Mouse (Mus musculus) lung, postnatal 0 days (tissue): Measurements from ENCODE around the gene Abca2. TPM values are rescaled to one million over a fixed set of nuclear protein-coding genes. Genes with fewer than 3 reads are reported as not detected.
"Not testable (repeated sequence)": the region's sequence is repeated elsewhere in the genome, so short reads cannot be mapped to it uniquely, and the experiment has no call there.

Experiments
- ATAC-seq: fragments of 200-750 bp; cut with Nextera tagmentation; 2 replicates; pipeline ENCODE4 v1.8.0; 2017; ENCODE audit warnings: moderate library complexity
- DNase-seq: peaks from one replicate; pipeline ENCODE4 v3.0.0-alpha.2; 2016; ENCODE audit warnings: low spot score
- H3K27ac ChIP-seq: fragments of 300-500 bp; sonication (generic); 2 replicates; pipeline ENCODE4 v1.5.1; 2014; ENCODE audit warnings: antibody characterized with exemption, mild to moderate bottlenecking, low read length, mixed read lengths
- H3K27me3 ChIP-seq: fragments of 300-500 bp; sonication (generic); replicated peaks from 2 replicates; pipeline ENCODE4 v1.6.1; 2014; ENCODE audit warnings: low read length, mixed read lengths; ENCODE audit not compliant: insufficient read depth
- H3K36me3 ChIP-seq: fragments of 300-500 bp; sonication (generic); 2 replicates; pipeline ENCODE4 v1.6.1; 2014; ENCODE audit warnings: low read length, mixed read lengths; ENCODE audit not compliant: insufficient read depth
- H3K4me1 ChIP-seq: fragments of 300-500 bp; sonication (generic); 2 replicates; pipeline ENCODE4 v1.6.1; 2014; ENCODE audit warnings: antibody characterized with exemption, low read depth, low read length, mixed read lengths; ENCODE audit not compliant: insufficient read depth
- H3K4me2 ChIP-seq: fragments of 300-500 bp; sonication (generic); replicated peaks from 2 replicates; pipeline ENCODE4 v1.6.1; 2014; ENCODE audit warnings: low read depth, mild to moderate bottlenecking, low read length, moderate library complexity, mixed read lengths
- H3K4me3 ChIP-seq: fragments of 300-500 bp; sonication (generic); 2 replicates; pipeline ENCODE4 v1.5.1; 2014; ENCODE audit warnings: low read depth, low read length
- H3K9ac ChIP-seq: fragments of 300-500 bp; sonication (generic); replicated peaks from 2 replicates; pipeline ENCODE4 v1.6.1; 2014; ENCODE audit warnings: low read depth, mild to moderate bottlenecking
- H3K9me3 ChIP-seq: fragments of 300-500 bp; sonication (generic); 2 replicates; pipeline ENCODE4 v1.6.1; 2016; ENCODE audit warnings: low read length, mixed read lengths
- CTCF ChIP-seq: IDR thresholded peaks from 2 replicates; pipeline ENCODE4 v1.5.1; 2016; ENCODE audit warnings: antibody characterized with exemption, mild to moderate bottlenecking
- EP300 ChIP-seq: IDR thresholded peaks from 2 replicates; pipeline ENCODE4 v1.6.1; 2016; ENCODE audit warnings: antibody characterized with exemption, mild to moderate bottlenecking, control low read depth
- WGBS: fragments of 180-500 bp; shearing (Covaris S2); extraction: QIAGEN DNeasy Blood & Tissue Kit; methylation state at CpG from one replicate; pipeline ENCODE4 v1.1.7; 2014; 5-methylcytosine and 5-hydroxymethylcytosine counted together
- polyA plus RNA-seq: library from polyadenylated mRNA; unstranded; fragments of >200 nt; fragmentation: Nextera tagmentation; extraction: Ambion mirVana; gene quantifications from 2 replicates; pipeline ENCODE4 v1.2.1, GENCODE M21; 2015

The Abca2 gene
- polyA plus RNA-seq, 1 experiment from 2014 or later = 2.7 TPM

DNA sequence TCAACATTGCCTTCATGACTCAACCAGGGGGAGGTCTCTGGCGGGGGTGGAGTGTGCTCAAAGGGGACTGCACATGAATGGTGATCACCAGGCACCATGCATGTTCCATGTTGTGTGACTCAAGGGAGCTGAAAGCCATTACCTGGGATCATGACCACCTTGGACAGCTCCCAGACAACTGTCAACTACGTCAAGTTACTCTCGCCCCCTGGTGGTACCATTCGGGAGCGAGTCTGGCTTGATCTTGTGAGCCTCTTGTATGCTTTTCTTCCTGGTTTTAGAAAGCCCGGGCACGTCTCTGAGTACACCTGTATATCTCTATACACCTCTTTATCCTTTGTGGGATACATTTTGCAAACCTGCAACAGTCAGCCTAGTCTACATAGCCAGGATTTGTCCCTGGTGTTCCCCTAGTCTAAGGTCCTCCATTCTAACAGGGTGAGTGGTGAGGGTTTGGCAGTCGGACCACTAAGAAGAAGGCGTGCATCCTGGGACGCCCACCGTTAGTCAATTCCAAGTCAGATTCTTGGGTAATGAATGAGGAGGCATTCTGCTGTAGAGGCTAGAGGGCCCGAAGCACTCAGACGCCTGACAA is 26.0 kb upstream of the Abca2 start:
- peaks cover 20% of the 10 kb centered on the region for H3K27me3 ChIP-seq
- H3K9me3 ChIP-seq = no peaks in the 10 kb centered on the region
- DNase-seq (peak; percentile 81), ATAC-seq (peak; percentile 43)
- H3K27ac ChIP-seq = no peak overlapping the region
- no peak overlapping the region for H3K9ac ChIP-seq
- peak overlapping the region; percentile 69 for H3K4me2 ChIP-seq
- 1% methylated on average over 13 of the region's 13 CpGs for WGBS
- H3K4me3 ChIP-seq = peak overlapping the region; percentile 44
- peak; percentile 86 for TF ChIP-seq CTCF
- no peak for TF ChIP-seq EP300
- H3K4me1 ChIP-seq = no peaks in the 10 kb centered on the region
- no peaks in the 10 kb centered on the region for H3K36me3 ChIP-seq

DNA sequence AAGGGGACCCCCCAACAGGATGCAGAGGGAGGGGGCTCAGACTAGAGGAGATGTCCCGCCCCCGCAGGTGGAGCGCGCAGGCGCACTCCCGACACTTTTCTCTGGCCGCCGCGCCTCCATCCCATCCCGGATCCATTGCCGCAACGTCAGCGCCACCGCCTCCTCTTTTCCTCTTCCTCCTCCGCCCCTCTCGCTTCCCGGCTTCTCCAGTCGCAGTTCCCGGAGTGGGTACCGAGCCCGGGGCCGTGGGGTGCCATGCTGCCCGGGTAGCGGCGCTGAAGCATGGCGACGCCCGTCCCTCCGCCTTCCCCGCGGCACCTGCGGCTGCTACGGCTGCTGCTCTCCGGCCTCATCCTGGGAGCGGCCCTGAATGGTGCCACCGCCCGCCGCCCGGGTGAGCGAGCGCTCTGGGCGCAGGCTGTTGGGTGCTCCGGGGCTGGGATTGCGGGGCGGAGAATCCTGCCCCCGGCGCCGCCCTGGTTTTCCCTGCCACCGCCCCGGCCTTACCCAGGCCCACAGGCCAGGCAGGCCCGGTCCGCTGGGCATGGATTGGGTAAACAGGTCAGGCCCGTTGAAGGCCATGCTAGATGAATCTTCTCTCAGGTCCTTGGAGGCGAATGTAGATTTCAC is 25.4 kb upstream of the Abca2 start:
- Histone ChIP-seq H3K9me3 (no peaks in the 10 kb centered on the region), H3K27me3 (peaks cover 20% of the 10 kb centered on the region), H3K4me3 (peak overlapping the region; percentile 44), H3K27ac (no peak overlapping the region), H3K36me3 (no peaks in the 10 kb centered on the region), H3K4me2 (peak overlapping the region; percentile 69), H3K4me1 (no peaks in the 10 kb centered on the region), H3K9ac (peak overlapping the region; percentile 34)
- ATAC-seq = peak; percentile 53
- TF ChIP-seq CTCF (no peak), EP300 (no peak)
- peak; percentile 41 for DNase-seq
- 6% methylated on average over 50 of the region's 54 CpGs for WGBS

DNA sequence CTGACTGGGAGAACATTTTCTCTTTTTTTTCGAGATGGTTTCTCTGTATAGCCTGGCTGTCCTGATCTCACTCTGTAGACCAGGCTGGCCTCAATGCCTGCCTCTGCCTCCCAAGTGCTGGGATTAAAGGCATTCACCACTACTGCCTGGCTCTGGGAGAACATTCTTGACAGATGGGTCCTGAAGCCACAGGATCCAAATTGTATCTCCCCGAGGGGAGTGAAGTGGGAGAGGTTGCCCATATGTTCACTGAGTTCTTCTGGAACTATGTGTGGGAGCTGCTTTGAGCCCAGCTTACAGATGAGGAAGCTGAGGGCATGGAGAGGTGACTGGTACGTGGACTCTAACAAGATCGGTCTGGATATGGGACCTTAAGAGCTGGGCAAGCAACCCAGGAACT is 24.5 kb upstream of the Abca2 start:
- H3K9ac ChIP-seq = no peak overlapping the region
- H3K4me2 ChIP-seq = no peak overlapping the region
- H3K4me3 ChIP-seq = no peak overlapping the region

DNA sequence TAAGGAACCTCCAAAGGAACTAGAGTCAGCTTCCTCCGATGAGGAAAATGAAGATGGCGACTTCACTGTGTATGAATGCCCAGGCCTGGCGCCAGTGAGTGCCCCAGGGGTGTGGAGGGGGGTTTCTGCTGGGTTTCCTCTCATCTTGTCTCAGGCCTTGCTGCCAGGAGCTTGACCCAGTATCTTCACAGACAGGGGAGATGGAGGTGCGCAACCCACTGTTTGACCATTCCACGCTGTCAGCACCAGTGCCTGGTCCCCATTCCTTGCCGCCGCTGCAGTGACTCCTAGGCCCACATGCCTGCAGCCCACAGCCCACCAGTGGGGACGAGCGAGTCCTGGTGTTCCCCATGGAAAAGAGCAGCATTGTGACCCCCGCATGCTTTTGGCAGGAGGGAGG is 19.6 kb upstream of the Abca2 start:
- 79% methylated on average over 10 of the region's 10 CpGs for WGBS
- Histone ChIP-seq H3K36me3 (no peaks in the 10 kb centered on the region), H3K27me3 (no peaks in the 10 kb centered on the region), H3K27ac (no peak overlapping the region), H3K4me2 (no peak overlapping the region), H3K4me3 (no peak overlapping the region), H3K9ac (no peak overlapping the region), H3K4me1 (no peaks in the 10 kb centered on the region), H3K9me3 (no peaks in the 10 kb centered on the region)
- no peak for TF ChIP-seq CTCF
- TF ChIP-seq EP300 = no peak
- no peak for DNase-seq
- ATAC-seq = no peak

More for the DNA sequence above, 24.5 kb upstream of the Abca2 start:
- ATAC-seq (no peak), DNase-seq (no peak)
- Histone ChIP-seq H3K4me1 (no peaks in the 10 kb centered on the region), H3K27me3 (peaks cover 20% of the 10 kb centered on the region), H3K36me3 (no peaks in the 10 kb centered on the region), H3K9me3 (no peaks in the 10 kb centered on the region), H3K27ac (no peak overlapping the region)
- no peak for TF ChIP-seq CTCF
- TF ChIP-seq EP300 = no peak
- WGBS = 78% methylated on average over 4 of the region's 4 CpGs

DNA sequence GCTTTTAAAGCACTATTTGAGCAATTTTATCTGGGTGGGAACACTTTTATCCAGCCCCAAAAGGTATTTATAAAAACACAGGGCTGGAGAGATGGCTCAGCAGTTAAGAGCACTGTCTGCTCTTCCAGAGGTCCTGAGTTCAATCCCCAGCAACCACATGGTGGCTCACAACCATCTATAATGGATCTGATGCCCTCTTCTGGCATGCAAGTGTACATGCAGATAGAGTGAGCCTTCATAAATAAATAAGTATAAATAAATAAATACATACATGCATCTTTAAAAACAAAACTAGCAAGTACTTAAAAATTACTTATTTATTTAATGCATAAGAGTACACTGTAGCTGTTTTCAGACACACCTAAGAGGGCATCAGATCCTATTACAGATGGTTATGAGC is 15.1 kb upstream of the Abca2 start:
- not testable (repeated sequence) for ATAC-seq, H3K4me3 ChIP-seq
- TF ChIP-seq CTCF = 0 out of 2 replicates have a peak, but pooled peaks have one; percentile 18

DNA sequence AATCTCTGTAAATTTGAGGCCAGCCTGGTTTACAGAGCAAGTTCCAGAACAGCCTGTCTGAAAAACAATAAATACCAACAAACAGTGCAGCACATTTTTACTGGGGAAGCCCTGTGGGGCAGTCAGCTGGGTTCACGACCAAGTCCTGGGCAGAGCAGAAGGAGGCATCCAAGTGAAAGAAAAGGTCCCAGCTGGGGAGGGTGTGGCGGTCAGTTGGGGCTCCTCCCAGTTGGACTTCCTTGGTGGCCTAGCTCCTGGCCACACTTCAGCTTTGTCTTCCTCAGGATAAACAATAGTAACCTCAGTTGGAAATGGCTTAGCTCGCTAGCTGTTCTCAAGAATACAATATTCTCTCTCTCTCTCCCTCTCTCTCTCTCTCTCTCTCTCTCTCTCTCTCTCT is 11.1 kb upstream of the Abca2 start:
- Histone ChIP-seq H3K27ac (no peak overlapping the region), H3K9me3 (no peaks in the 10 kb centered on the region), H3K9ac (no peak overlapping the region), H3K4me1 (no peaks in the 10 kb centered on the region), H3K36me3 (no peaks in the 10 kb centered on the region), H3K4me3 (no peak overlapping the region), H3K27me3 (no peaks in the 10 kb centered on the region), H3K4me2 (no peak overlapping the region)
- DNase-seq (no peak), ATAC-seq (no peak)
- 30% methylated on average over 3 of the region's 3 CpGs for WGBS
- TF ChIP-seq CTCF (no peak), EP300 (no peak)

More for the DNA sequence above, 15.1 kb upstream of the Abca2 start:
- not testable (repeated sequence) for H3K4me2 ChIP-seq, H3K9ac ChIP-seq, H3K27me3 ChIP-seq, DNase-seq, H3K36me3 ChIP-seq, H3K9me3 ChIP-seq, H3K4me1 ChIP-seq, H3K27ac ChIP-seq
